Mouse (Mus musculus) yolk sac, embryonic 10.5 days (tissue): ENCODE results near the gene Myt1l.

Source experiments
- DNase-seq: peaks from one replicate; pipeline ENCODE4 v3.0.0-alpha.2; 2017; ENCODE audit warnings: low spot score

Myt1l gene

DNA sequence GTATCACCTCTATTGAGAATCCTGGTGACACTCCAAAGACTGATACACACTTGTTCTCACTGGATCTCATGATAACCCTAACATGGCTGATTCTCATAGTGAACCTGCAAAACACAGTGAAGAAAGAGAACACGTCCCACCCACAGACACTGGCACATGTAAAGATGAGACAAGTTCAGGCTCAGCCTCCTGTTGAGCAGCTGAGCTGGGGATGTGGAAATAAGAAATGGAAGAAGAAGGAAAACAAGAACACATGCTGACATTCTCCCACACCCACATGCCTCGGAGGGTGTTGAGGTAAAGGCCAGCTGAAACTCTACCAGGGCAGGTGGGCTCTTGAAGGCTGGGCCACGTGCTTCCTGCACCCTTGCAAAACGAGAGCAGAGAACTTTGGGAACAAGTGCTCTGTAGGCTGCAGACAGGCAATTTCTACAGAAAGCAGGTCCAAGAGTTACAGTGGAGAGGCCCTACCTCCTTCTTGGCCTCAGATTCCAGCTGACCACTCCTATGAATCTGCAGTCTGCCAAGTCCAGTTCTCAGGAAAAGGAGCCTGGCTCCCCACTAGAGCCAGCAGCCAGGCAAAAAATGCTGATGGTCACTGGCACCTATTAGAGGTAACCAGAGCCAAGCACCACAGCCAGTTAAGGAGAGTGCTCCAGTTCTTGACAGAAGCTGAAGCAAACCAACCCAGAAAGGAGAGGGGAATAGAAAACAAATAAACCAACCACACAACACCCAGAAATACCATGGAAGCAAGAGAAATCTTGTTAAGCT is 376.1 kb downstream of the Myt1l start:
- no peak for DNase-seq

GRCm38 (mm10) chr12:29907056-29907455 is 378.9 kb downstream of the Myt1l start:
- DNase-seq: peak; percentile 31

DNA sequence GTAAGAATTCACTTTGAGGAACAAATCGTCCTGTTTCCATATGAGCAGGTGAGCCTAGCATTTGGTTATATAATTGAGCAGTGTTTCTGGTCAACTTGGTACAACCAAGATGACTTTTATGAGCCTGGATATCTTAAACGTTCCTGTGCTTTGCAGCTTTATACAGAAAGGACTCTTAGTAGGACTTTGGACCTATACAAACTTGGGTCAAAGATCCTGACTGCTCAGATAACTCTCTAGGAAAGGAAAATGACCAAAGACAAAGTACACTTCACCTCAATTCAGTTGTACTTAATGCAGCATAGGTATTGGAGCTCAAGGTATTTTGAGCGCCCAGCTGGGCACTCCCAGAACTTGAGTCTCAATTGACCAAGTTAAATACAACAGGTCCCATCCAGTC is 388.0 kb downstream of the Myt1l start:
- DNase-seq: no peak

DNA sequence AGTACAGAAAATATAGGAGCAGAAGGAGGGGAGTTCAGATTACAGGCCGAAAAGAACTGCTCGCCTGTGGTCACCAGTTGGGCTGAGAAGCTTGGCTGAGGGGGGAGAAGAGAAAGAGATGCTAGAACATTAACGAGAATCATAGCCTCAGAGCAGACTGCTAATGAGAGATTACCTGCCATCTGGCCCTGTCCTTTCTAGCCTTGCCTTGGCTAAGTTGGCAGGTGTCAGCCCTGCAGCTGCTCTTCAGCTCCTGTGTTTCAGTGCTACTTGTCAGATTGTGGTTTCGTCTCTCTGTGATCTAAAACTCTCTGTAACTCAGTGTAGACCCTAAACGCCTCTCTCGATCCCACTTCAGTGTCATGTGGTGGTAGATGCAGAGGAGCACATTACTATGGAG is 388.6 kb downstream of the Myt1l start:
- DNase-seq: no peak

DNA sequence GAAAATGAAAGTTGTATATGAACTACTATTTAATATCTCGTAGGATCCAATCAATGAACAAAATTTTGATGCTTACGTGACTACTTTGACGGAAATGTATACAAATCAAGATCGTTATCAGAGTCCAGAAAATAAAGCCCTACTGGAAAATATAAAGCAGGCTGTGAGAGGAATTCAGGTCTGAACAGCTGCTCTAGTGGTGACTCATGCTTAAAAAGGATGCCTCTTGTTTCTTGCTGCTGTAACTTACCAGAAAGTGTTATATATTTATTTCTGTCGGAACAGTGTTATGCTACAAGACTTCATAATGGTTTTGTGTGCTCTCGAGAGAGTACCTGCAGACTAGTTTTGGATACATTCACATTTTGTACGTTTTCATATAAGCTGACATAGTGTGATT is 392.1 kb downstream of the Myt1l start:
- DNase-seq: no peak

- DNase-seq: no peak
Observed at GRCm38 (mm10) chr12:29921481-29921880, 393.3 kb downstream of the Myt1l start.

DNA sequence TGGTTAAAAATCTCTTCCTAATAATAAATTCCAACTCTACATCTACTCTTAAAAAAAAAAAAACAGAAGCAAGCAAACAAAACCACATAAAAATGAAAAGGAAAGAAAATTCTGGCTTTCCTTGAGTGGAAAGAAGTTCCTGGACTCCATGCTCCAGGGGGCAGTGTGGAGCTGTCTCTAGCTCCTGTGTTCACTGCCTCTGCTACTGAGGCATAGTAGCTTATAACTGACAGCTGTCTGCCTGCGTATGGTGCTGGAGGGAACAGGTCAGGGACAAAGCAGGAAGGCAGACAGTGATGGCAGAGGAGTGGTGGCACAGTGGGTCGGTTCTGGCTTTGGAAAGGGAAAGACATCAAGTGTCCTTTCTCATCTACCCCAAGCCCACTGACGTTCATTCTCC is 398.7 kb downstream of the Myt1l start:
- no peak for DNase-seq

DNA sequence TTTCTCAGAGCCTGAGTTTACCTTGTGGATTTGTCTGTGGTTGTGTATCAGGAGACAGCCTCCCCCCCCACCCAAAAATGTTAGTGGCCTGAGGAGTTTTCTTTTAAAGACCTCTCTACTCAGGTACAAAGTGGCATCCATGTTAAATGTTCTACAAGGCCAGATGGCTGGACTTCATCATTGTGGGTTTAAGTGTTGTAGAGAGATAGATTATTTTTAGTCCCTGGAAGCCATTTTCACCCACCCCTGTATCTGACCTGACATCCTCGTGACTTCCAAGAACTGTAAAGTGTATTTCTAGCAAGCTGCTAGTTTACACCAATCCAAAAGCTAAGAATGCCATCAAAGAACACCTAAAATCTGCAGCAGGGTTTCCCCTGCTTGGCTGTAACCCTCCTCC is 402.4 kb downstream of the Myt1l start:
- DNase-seq: no peak

- no peak for DNase-seq
Observed at GRCm38 (mm10) chr12:29932951-29933350, 404.8 kb downstream of the Myt1l start.

DNA sequence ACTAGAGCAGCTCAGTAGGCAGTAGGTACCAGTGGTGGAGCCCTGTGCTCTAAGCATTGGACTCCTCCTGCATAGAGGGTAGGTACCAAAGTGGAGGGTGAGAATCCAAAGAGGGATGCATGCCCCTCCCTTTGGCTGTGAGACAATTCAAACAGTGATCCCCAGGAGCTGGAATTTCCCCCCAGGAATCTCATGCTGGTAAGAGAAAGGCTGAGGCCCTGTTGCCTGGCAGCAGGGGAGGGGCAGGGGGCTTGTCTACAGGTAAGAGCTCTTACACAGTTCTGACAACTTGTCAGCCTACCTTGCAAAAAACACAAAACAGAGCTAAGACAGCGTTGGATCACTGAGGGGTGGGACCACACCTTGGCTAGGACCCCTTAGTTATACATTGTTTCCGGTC is 405.3 kb downstream of the Myt1l start:
- DNase-seq: no peak

GRCm38 (mm10) chr12:29934120-29934581 is 406.0 kb downstream of the Myt1l start:
- no peak for DNase-seq

DNA sequence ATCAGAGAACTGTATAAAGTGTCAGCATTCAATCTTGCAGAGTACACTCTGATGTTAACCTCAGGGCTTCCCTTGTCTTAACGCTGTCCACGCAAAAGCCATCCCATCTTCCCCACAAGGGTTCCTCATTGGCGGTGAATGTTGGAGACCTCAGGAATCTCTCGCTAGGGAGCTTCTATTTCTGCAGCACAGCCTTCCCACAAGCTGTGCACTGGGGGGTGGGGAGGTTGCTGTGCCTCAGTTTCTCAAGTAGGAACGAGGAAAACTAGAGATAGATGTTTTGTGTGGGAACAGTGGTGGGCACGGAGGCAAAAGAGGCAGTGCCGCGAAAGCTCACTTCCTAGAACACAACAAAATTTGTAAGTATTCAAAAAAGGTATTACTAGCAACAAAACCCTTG is 409.1 kb downstream of the Myt1l start, which contains the start of gene Pxdn:
Pxdn (plus strand) TSS at position 301 of the 400 bp plus-strand sequence.
- DNase-seq: no peak

DNA sequence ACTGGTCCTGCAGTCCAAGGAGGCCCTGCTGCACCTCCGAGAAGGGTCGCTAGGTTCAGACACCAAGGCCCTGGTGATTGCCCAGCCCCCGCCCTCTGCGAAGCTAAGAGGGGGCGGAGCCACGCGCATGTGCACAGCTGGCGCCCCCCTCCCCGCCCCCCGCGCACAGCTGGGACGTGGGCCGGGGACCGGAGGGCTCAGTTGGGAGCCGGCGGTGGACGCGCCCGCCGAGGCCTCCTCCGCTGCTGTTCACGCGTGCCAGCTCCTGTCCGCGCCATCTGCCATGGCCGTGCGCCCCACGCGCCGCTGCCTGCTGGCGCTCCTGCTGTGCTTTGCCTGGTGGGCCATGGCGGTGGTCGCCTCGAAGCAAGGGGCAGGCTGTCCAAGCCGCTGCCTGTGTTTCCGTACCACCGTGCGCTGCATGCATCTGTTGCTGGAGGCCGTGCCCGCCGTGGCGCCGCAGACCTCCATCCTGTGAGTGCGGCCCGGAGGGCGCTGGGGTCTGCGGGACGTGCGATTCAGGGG is 409.7 kb downstream of the Myt1l start:
- peak; percentile 81 for DNase-seq

GRCm38 (mm10) chr12:29938376-29939041 is 410.3 kb downstream of the Myt1l start:
- no peak for DNase-seq

- no peak for DNase-seq
Observed at GRCm38 (mm10) chr12:29939261-29939671, 411.1 kb downstream of the Myt1l start.

DNA sequence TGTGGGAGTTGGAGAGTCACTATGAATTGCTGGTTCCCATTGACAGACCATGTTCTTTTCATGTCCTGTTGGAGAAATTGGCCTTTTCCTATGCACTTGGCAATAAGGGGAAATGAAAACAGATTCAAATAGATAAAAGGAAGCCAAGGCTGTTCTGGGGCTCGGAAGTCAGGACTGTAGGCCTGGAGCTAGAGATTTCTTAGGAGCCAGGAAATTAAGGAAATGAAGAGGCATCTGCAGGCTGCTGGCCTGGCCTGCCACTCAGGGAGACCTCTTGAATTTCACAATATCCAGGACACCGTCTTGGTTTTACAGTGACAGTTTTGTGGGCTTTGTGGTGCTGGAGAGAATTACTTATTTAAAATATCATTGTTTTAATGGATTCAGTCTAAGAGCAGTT is 414.3 kb downstream of the Myt1l start:
- no peak for DNase-seq

GRCm38 (mm10) chr12:29944650-29945049 is 416.5 kb downstream of the Myt1l start:
- DNase-seq: no peak

DNA sequence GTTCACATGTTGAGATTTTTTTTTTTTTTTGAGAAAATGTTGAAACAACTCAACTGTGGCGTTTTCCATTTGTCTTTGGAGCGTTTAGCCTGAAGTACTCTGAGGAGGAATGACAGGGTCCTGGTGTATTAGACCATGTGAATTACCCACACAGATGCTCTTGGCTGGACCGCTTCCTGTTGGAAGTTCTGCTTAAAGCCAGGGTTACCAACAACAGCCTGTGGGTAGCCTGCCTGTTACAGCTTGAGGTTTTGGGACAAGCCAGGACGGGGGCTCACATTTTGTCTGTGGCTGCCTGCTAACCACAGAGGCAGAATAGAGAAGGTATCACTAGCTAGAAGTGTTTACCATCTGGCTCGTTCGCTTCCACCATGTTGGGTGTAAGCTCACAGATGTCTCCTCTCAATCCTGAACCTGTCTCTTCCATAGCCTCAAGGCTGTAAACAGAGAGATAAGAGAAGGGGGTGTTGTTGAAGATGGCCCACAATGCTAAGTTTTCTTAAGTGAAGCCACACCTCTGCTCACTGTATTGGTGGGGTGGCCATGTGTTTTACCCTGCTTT is 417.1 kb downstream of the Myt1l start:
- no peak for DNase-seq

- no peak for DNase-seq
Observed at GRCm38 (mm10) chr12:29951043-29951442, 422.9 kb downstream of the Myt1l start.

DNA sequence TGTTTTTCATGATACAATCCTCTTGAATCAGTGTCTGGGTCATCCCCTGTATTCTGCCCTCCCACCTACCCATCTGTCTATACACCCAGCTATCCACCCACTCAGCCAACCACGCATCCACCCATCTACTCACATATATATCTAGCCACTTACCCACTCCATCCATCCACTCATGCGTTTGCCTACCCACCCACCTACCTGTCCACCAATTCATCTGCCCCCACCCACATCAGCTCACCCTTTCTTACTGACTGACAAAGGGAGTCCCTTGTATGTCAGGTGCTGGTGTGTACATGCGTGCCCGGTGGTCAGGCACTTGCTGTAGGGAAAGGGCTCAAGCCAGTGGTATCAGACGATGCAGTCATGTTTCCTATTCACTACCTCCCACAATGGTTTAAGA is 423.3 kb downstream of the Myt1l start:
- no peak for DNase-seq

DNA sequence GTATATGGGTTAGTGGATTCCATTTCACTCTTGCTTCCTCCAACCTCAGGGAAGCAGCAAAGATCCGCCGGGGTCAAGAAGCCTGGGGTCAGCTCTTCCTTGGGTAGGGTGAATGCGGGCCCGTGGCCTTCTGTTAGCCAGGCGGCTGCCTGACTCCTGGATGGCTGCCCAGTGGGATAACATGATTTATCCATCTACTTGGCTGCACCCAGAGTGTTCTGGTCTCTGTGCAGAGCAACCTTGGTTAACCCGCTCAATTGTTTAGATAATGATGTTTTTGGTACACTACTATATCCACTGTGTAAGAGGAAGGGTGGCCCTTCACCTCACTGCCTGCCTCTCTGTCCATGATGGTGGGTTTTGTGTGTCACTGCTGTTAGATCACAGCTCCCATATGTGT is 423.9 kb downstream of the Myt1l start:
- no peak for DNase-seq

- no peak for DNase-seq
Observed at GRCm38 (mm10) chr12:29953999-29954398, 425.8 kb downstream of the Myt1l start.

DNA sequence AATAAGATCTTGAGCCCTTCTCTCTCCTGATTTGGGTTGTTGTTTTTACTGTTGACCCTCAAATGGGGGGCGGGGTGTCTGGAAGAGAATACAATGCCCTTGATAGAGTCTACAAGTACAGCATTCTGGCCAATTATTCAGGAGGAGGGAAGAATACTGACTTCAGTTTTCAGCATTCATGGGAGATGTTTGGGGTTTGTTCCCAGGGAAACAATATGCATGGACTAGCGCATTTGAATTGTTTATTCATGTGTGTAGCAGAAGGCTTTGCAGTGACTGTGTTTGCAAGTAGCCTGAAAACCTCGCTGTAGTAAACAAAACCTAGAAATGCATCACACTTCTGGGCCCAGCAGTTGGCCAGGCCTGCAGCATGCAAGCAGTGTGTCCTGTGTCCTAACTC is 426.3 kb downstream of the Myt1l start:
- DNase-seq: no peak
